Mouse (Mus musculus): ENCODE results near the gene Calr. TPM values are rescaled to one million over a fixed set of nuclear protein-coding genes. Genes with fewer than 3 reads are reported as not detected.
A peak's percentile ranks its signal among the peaks of the same experiment; 100 is the strongest.

The Calr gene
- polyA plus RNA-seq (2017; shearing (Covaris generic)) = 100 to 1,000 TPM; 269 to 303 TPM

GRCm38 (mm10) chr8:84846722-84847572 is at the start of gene Calr:
Calr (minus strand) TSS chr8:84846934.
- peak; percentile 96 for ATAC-seq

GRCm38 (mm10) chr8:84895963-84896362 is 49.2 kb upstream of the Calr start:
- ATAC-seq = no peak

- ATAC-seq = peak; percentile 98
Measured at GRCm38 (mm10) chr8:84893709-84894134, 47.0 kb upstream of the Calr start, which contains the start of gene Gcdh. Gcdh (minus strand) TSS chr8:84893921.

GRCm38 (mm10) chr8:84892993-84893708 is 46.4 kb upstream of the Calr start:
- ATAC-seq = no peak

GRCm38 (mm10) chr8:84889141-84889540 is 42.4 kb upstream of the Calr start:
- no peak for ATAC-seq

- ATAC-seq = no peak
Measured at GRCm38 (mm10) chr8:84888280-84888679, 41.5 kb upstream of the Calr start.

GRCm38 (mm10) chr8:84884728-84885127 is 38.0 kb upstream of the Calr start:
- no peak for ATAC-seq

GRCm38 (mm10) chr8:84878915-84879314 is 32.2 kb upstream of the Calr start:
- ATAC-seq = no peak

- no peak for ATAC-seq
Measured at GRCm38 (mm10) chr8:84877297-84878035, 30.7 kb upstream of the Calr start.

GRCm38 (mm10) chr8:84874339-84874738 is 27.6 kb upstream of the Calr start:
- no peak for ATAC-seq

GRCm38 (mm10) chr8:84873016-84873415 is 26.3 kb upstream of the Calr start:
- no peak for ATAC-seq

- ATAC-seq = no peak
Measured at GRCm38 (mm10) chr8:84872309-84872965, 25.7 kb upstream of the Calr start.

- peak; percentile 69 for ATAC-seq
Measured at GRCm38 (mm10) chr8:84871376-84872308, 24.9 kb upstream of the Calr start, which contains the start of gene Syce2. Syce2 (plus strand) TSS chr8:84872111.

GRCm38 (mm10) chr8:84856864-84857441 is 10.2 kb upstream of the Calr start, which contains the start of gene Farsa:
Farsa (plus strand) TSS chr8:84856989.
- peak; percentile 97 for ATAC-seq

- no peak for ATAC-seq
Measured at GRCm38 (mm10) chr8:84856434-84856833, 9.7 kb upstream of the Calr start.

GRCm38 (mm10) chr8:84847684-84848435 is 1.1 kb upstream of the Calr start:
- no peak for ATAC-seq

- ATAC-seq = peak; percentile 6
Measured at GRCm38 (mm10) chr8:84846094-84846721, 526 bp downstream of the Calr start.

- no peak for ATAC-seq
Measured at GRCm38 (mm10) chr8:84845355-84846093, 1.2 kb downstream of the Calr start.

Data from activated CD4-positive, CD25-positive, alpha-beta regulatory T cell, adult 4 months (primary cell).